Mouse (Mus musculus) hindbrain, embryonic 13.5 days (tissue): ENCODE results near the gene Capza1. TPM values are rescaled to one million over a fixed set of nuclear protein-coding genes. Genes with fewer than 3 reads are reported as not detected.
"Not testable (repeated sequence)": the region's sequence is repeated elsewhere in the genome, so short reads cannot be mapped to it uniquely, and the experiment has no call there.

Experiments
- ATAC-seq: fragments of 200-750 bp; cut with Nextera tagmentation; 2 replicates; pipeline ENCODE4 v1.8.0; 2017; ENCODE audit warnings: moderate TSS enrichment; ENCODE audit not compliant: low FRiP score
- H3K27ac ChIP-seq: fragments of 300-500 bp; sonication (generic); 2 replicates; pipeline ENCODE4 v1.5.1; 2015; ENCODE audit warnings: inconsistent platforms, mild to moderate bottlenecking, moderate library complexity
- H3K27me3 ChIP-seq: fragments of 300-500 bp; sonication (generic); 2 replicates; pipeline ENCODE4 v1.6.1; 2015; ENCODE audit warnings: mild to moderate bottlenecking, inconsistent platforms
- H3K36me3 ChIP-seq: fragments of 300-500 bp; sonication (generic); 2 replicates; pipeline ENCODE4 v1.6.1; 2015; ENCODE audit warnings: mild to moderate bottlenecking, inconsistent platforms
- H3K4me1 ChIP-seq: fragments of 300-500 bp; sonication (generic); replicated peaks from 2 replicates; pipeline ENCODE4 v1.6.1; 2015; ENCODE audit warnings: inconsistent platforms
- H3K4me2 ChIP-seq: fragments of 300-500 bp; sonication (generic); 2 replicates; pipeline ENCODE4 v1.6.1; 2015; ENCODE audit warnings: inconsistent platforms, mild to moderate bottlenecking, moderate library complexity
- H3K4me3 ChIP-seq: fragments of 300-500 bp; sonication (generic); 2 replicates; pipeline ENCODE4 v1.5.1; 2015; ENCODE audit warnings: mild to moderate bottlenecking, inconsistent platforms
- H3K9ac ChIP-seq: fragments of 300-500 bp; sonication (generic); 2 replicates; pipeline ENCODE4 v1.6.1; 2015; ENCODE audit warnings: mild to moderate bottlenecking, inconsistent platforms
- H3K9me3 ChIP-seq: fragments of 300-500 bp; sonication (generic); 2 replicates; pipeline ENCODE4 v1.6.1; 2016; ENCODE audit warnings: inconsistent platforms
- WGBS: fragments of 180-500 bp; shearing (Covaris S2); methylation state at CpG from one replicate; pipeline ENCODE4 v1.1.7; 2015; 5-methylcytosine and 5-hydroxymethylcytosine counted together
- polyA plus RNA-seq: library from polyadenylated mRNA; unstranded; fragments of >200 nt; fragmentation: Nextera tagmentation; extraction: Ambion mirVana; gene quantifications from 2 replicates; pipeline ENCODE4 v1.2.1, GENCODE M21; 2015

The Capza1 gene
- polyA plus RNA-seq, 1 experiment from 2014 or later, result 180 TPM

DNA sequence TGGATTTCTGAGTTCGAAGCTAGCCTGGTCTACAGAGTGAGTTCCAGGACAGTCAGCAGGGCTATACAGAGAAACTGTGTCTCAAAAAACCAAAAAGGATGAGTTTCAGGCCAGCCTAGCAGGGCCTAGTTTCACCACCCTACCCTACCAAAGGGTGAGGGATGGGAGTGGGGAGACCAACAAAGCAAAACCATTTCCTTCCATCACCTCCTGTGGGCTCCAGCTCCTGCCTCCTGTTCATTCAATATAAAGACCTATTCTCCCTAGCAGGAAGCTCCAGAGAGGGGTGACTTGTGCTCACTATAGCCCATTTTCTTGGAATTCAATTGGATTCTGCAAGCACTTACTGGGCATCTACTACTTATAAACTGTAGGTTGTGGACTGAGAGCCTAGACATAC lies 49.6 kb downstream of the Capza1 start:
- no peak overlapping the region for H3K9ac ChIP-seq
- H3K9me3 ChIP-seq, result no peaks in the 10 kb centered on the region
- peaks cover 18% of the 10 kb centered on the region for H3K4me1 ChIP-seq
- ATAC-seq, result no peak
- H3K4me3 ChIP-seq, result no peak overlapping the region
- H3K36me3 ChIP-seq, result no peaks in the 10 kb centered on the region
- no peak overlapping the region for H3K4me2 ChIP-seq
- H3K27ac ChIP-seq, result no peak overlapping the region
- 88% methylated on average over 1 of the region's 1 CpGs for WGBS
- H3K27me3 ChIP-seq, result no peaks in the 10 kb centered on the region

DNA sequence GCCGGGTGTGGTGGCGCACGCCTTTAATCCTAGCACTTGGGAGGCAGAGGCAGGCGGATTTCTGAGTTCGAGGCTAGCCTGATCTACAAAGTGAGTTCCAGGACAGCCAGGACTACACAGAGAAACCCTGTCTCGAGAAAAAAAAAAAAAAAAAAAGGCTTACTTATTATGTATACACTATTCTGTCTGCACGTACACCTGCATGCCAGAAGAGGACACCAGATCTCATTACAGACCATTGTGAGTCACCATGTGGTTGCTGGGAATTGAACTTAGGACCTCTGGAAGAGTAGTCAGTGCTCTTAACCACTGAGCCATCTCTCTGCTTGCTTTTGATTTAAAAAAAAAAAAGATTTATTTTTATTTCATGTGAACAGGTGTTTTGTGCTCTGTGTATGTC lies 51.1 kb downstream of the Capza1 start:
- not testable (repeated sequence) for H3K4me2 ChIP-seq, H3K9ac ChIP-seq, ATAC-seq, H3K27me3 ChIP-seq, H3K27ac ChIP-seq, H3K4me3 ChIP-seq, H3K36me3 ChIP-seq, H3K9me3 ChIP-seq
- WGBS, result 93% methylated on average over 7 of the region's 7 CpGs
- H3K4me1 ChIP-seq, result peaks cover 11% of the 10 kb centered on the region

DNA sequence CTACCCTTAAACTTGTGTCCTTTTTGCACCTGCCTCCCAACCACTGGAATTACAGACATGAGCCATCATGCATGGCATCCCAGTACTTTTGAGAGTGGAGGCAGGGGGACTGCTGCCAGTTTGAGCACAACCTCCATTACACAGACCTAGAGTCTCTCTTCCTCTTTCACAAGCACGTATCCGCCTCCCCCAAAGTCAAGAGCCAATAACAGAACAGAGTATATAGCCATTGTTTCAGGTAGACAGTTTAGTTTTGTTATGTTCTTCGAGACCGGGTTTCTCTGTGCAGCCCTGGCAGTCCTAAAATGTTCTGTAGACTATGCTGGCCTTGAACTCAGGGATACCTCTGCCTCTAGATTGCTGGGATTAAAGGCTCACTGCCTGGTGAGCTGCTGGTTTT lies 52.1 kb downstream of the Capza1 start:
- H3K4me1 ChIP-seq, result peaks cover 7% of the 10 kb centered on the region
- ATAC-seq, result no peak
- no peak overlapping the region for H3K4me2 ChIP-seq
- no peaks in the 10 kb centered on the region for H3K27me3 ChIP-seq
- H3K36me3 ChIP-seq, result no peaks in the 10 kb centered on the region
- no peaks in the 10 kb centered on the region for H3K9me3 ChIP-seq
- no peak overlapping the region for H3K9ac ChIP-seq
- WGBS, result 89% methylated on average over 4 of the region's 4 CpGs
- H3K27ac ChIP-seq, result no peak overlapping the region
- H3K4me3 ChIP-seq, result no peak overlapping the region

DNA sequence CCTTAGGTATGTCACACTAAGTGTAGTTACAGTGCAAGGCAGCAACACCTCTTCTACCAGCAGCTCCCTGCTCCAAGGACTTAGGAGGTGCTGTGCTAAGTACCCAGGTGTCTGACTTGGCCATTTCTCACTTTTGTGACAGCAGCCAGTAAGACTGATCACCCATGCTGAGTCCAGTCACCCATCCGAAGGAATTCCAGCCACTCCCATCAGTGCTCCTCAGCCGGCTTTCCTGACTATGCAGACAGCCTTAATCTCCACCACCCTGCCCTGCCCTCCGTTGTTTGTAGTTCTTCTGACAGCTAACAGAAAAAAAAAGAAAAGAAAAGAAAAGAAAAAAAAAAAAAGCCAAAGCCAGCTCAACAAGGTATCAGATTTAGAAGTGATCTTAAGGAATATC lies 52.6 kb downstream of the Capza1 start:
- no peak overlapping the region for H3K9ac ChIP-seq
- no peaks in the 10 kb centered on the region for H3K27me3 ChIP-seq
- ATAC-seq, result no peak
- H3K36me3 ChIP-seq, result no peaks in the 10 kb centered on the region
- no peaks in the 10 kb centered on the region for H3K9me3 ChIP-seq
- peaks cover 2% of the 10 kb centered on the region; the same call in 1 of the 2 replicates for H3K4me1 ChIP-seq
- H3K4me2 ChIP-seq, result no peak overlapping the region
- no peak overlapping the region for H3K4me3 ChIP-seq
- H3K27ac ChIP-seq, result no peak overlapping the region
- WGBS, result 31% methylated on average over 3 of the region's 3 CpGs

DNA sequence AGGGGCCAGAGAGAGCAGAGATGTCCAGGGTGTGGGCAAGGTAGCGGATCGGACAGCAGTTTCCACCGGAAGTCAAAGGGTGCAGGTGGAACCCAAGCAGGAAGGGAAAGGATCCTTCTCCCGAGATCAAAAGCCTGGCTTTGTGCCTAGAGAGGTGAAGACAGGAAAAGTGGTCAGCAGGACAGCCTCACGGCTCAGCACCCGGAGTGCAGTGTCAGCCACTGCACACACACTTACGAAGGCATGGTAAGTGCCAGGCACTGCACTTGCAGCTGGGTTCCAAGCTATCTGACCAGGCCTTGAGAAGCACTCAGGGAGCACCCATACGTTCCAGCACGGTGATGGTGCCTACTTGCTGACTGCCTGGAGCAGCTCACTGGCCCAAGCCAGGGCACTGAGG lies 58.8 kb downstream of the Capza1 start:
- no peaks in the 10 kb centered on the region for H3K9me3 ChIP-seq
- H3K4me1 ChIP-seq, result no peaks in the 10 kb centered on the region
- H3K27ac ChIP-seq, result no peak overlapping the region
- no peak overlapping the region for H3K4me2 ChIP-seq
- no peak overlapping the region for H3K9ac ChIP-seq
- 88% methylated on average over 9 of the region's 9 CpGs for WGBS
- ATAC-seq, result no peak
- H3K36me3 ChIP-seq, result peaks cover 12% of the 10 kb centered on the region; the same call in 1 of the 2 replicates
- no peaks in the 10 kb centered on the region for H3K27me3 ChIP-seq
- H3K4me3 ChIP-seq, result no peak overlapping the region

DNA sequence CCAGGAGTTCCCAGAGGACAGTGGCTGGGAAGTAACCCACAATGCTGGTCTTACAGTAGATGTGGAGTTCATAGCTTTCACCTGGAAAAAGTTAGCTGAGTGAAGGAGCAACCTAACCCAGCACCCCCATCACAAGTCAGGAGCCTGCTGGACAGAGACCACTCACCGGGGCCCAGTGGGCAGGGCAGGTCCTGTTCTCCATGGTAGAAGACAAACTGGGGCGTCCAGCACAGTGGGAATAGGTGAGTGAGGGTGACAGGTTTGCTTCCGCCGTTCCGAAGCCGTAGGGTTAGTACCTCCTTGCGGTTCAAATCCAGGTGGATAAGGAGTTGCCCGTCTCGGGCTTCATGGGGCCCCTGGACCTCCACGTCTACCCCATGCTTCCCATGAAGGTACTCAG lies 60.0 kb downstream of the Capza1 start:
- 96% methylated on average over 10 of the region's 10 CpGs for WGBS
- no peak for ATAC-seq
- no peaks in the 10 kb centered on the region for H3K9me3 ChIP-seq
- no peak overlapping the region for H3K27ac ChIP-seq
- no peaks in the 10 kb centered on the region for H3K4me1 ChIP-seq
- no peak overlapping the region for H3K9ac ChIP-seq
- no peak overlapping the region for H3K4me3 ChIP-seq
- no peak overlapping the region for H3K4me2 ChIP-seq
- no peaks in the 10 kb centered on the region for H3K27me3 ChIP-seq
- H3K36me3 ChIP-seq, result peaks cover 12% of the 10 kb centered on the region; the same call in 1 of the 2 replicates

DNA sequence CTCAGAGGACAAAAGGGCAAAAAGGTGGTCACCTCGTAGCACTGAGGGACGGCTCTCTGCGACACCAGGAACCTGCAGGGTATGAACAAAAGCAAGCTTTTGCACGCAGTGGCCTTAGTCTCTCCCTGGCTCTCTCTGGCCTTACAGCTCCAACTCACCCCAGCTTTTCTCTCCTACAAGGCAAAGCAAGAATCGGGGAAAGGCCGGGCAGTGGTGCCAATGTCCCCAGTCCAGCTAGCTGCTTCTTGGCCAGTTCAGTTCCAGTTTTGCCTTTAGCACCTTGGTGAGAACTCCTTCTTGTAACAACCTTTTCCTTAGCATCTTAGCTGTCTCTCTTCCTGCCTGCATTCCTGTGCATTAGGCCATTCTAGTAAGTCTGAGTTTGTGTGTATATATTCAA lies 62.8 kb downstream of the Capza1 start:
- Histone ChIP-seq H3K27me3 (no peaks in the 10 kb centered on the region), H3K27ac (no peak overlapping the region)
- WGBS, result 92% methylated on average over 6 of the region's 6 CpGs

DNA sequence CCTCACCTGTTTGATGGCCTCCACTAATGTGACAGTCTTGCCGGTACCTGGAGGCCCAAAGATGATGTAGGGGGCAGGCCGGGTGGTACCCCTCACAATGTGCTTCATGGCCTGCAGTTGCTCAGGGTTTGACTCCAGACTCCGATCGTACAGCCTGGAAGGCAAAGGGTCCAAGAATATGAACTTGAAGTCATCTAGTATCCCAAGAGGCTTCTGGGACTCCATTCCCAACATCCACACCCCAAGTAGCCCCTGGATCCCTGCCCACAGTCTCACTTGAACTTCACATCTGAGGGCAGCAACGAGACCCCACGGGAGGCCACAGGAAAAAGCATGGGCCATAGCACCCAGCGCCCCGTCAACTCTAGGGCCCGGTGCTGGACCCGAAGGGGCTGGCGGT lies 63.6 kb downstream of the Capza1 start:
- Histone ChIP-seq H3K4me1 (no peaks in the 10 kb centered on the region), H3K9ac (no peak overlapping the region), H3K9me3 (no peaks in the 10 kb centered on the region), H3K27me3 (no peaks in the 10 kb centered on the region), H3K27ac (no peak overlapping the region), H3K4me2 (no peak overlapping the region), H3K4me3 (no peak overlapping the region), H3K36me3 (peaks cover 22% of the 10 kb centered on the region; the same call in 1 of the 2 replicates)
- no peak for ATAC-seq
- WGBS, result 96% methylated on average over 11 of the region's 11 CpGs

More for the DNA sequence above, 62.8 kb downstream of the Capza1 start:
- Histone ChIP-seq H3K9me3 (no peaks in the 10 kb centered on the region), H3K9ac (no peak overlapping the region), H3K36me3 (peaks cover 21% of the 10 kb centered on the region; the same call in 1 of the 2 replicates), H3K4me2 (no peak overlapping the region), H3K4me3 (no peak overlapping the region), H3K4me1 (no peaks in the 10 kb centered on the region)
- no peak for ATAC-seq

DNA sequence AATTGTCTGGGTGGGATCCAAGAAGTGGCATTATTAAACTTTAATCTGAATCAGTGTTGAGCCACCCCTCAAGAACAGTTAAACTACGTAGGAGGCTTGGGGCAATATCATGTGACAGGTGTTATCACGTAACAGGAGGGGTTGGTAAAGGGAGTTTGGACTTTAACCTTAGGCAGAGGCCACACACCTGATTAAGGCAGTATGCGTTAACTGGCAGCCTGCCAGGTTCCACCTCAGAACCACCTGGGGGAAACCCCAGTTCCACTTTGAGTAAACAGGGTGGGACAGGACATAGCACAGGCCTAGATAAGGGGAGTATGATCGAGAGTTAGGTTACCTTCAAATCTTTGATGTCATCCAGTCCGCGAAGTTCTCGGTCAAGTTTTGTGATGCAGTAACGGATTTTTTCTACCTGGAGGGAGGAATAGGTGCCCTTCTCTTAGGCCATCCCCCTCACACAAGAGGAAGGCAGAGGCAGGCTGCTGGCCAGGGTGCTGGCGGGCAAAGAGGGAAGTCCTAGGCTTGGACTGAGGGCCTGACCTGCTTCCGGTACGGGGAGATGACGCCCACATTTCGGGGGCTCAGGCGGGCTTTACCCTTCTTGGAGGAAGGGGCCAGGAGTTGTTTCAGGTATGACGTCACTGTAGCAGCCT lies 67.7 kb downstream of the Capza1 start:
- Histone ChIP-seq H3K9me3 (no peaks in the 10 kb centered on the region), H3K4me2 (no peak overlapping the region), H3K4me1 (peaks cover 24% of the 10 kb centered on the region), H3K9ac (no peak overlapping the region), H3K4me3 (no peak overlapping the region), H3K27ac (no peak overlapping the region), H3K36me3 (peaks cover 24% of the 10 kb centered on the region), H3K27me3 (no peaks in the 10 kb centered on the region)
- 89% methylated on average over 15 of the region's 15 CpGs for WGBS
- ATAC-seq, result no peak

DNA sequence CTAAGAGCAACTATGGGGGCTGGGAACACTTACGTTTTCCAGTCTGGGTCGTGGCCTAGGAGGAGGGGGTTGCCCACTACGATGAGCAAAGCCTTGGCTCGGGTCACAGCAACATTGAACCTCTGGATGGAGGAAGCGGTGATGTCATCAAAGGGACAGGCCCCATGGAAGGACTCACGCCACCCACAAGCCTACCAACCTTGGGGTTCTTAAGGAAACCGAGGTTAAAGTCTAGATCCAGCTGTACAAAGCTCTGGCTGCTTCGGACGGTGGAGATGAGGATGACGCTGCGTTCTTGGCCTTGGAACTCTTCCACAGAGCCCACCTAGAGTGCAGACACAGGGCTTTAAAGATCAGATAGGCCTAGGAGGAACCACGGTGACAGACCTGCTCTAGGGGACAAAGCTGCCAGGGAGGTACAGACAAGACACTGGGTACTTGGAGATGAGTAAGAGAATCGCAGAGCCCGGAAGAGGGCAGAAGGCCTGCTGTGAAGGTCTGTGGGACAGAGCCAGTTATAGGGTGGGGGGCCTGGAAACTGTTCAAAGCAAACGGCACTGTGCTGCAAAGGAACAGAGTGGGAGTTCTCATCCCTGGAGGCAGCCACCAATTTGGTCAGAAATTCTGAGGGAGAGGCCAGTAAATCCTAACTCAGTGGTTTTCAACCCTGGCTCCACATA lies 68.5 kb downstream of the Capza1 start:
- Histone ChIP-seq H3K4me1 (peaks cover 28% of the 10 kb centered on the region), H3K9me3 (no peaks in the 10 kb centered on the region), H3K9ac (no peak overlapping the region), H3K4me3 (no peak overlapping the region), H3K27me3 (no peaks in the 10 kb centered on the region), H3K4me2 (no peak overlapping the region), H3K36me3 (peaks cover 21% of the 10 kb centered on the region), H3K27ac (no peak overlapping the region)
- WGBS, result 80% methylated on average over 15 of the region's 15 CpGs
- no peak for ATAC-seq

DNA sequence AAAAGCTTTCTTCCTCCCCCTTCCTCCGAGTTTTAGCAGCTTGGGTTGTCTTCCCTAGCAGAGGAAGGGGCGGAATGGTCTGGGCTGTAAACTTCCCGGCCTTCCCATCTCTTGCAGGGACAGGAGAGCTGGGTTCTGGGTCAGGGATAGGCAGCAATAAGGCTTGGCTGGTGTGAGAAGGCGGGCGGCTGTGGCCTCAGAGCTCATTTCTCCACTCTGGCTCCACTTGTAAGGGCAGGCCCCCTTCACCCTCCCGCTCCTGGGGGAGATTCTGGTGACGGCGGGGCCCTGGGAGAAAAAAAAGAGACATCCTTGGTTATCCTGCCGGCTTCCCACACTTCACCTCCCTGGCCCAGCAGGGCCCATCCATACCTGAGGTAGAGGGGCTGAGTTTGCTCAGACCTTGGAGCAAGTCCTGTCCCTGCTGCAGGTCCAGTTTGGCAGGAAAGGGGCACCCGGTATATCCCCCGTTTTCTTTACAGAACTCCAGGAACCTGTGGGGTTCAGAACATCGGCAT lies 69.3 kb downstream of the Capza1 start:
- no peak overlapping the region for H3K4me2 ChIP-seq
- no peak overlapping the region for H3K9ac ChIP-seq
- H3K4me3 ChIP-seq, result no peak overlapping the region
- peaks cover 31% of the 10 kb centered on the region for H3K4me1 ChIP-seq
- H3K27me3 ChIP-seq, result peaks cover 5% of the 10 kb centered on the region; the same call in 1 of the 2 replicates
- ATAC-seq, result no peak
- H3K27ac ChIP-seq, result peak overlapping the region; percentile 40; the same call in 1 of the 2 replicates
- no peaks in the 10 kb centered on the region for H3K9me3 ChIP-seq
- WGBS, result 77% methylated on average over 12 of the region's 12 CpGs
- peaks cover 18% of the 10 kb centered on the region for H3K36me3 ChIP-seq

DNA sequence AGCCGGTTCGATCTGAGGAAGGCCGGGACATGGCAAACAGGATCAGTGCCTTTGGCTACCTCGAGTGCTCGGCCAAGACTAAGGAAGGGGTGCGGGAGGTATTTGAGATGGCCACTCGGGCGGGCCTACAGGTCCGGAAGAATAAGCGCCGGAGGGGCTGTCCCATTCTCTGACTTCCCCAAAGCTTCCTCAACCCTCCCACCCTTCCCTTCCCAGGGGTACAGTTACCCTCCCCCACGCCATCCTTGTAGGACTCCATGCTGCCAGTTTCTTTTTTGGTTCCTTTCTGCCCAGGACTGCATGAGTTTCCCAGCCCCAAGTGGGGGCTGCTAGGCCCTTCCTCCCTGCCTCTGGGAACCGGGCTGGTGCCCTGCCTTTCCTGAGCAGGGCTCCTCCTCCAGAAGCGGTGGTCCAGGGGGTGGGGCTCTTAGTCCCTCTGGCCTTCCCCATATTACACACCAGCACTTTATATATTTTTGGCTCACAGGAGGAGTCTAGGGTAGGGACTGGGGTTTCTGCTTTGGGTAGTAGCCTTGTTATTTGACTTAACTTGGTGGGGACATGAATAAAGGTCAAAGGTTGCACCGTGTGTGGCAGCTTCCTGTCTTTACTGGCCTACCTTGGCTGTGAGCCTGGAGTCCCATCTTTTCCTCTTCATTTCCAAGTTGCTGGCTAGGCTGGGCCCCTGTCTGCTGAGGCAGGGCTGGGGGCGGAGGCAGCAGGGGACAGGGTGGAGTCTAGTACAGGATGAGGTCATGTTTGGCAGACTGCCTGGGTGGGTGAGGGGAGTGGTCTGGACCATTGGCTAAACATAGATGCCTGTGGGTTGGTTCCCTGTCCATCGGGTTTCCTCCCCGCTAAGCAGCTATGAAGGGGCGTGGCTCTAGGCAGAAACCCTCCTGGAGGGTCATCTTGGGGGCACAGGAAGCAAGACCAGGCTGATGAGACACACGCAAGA lies 70.2 kb downstream of the Capza1 start:
- no peaks in the 10 kb centered on the region for H3K9me3 ChIP-seq
- peaks cover 14% of the 10 kb centered on the region for H3K27me3 ChIP-seq
- H3K36me3 ChIP-seq, result peaks cover 18% of the 10 kb centered on the region
- H3K4me1 ChIP-seq, result peaks cover 39% of the 10 kb centered on the region
- 57% methylated on average over 20 of the region's 20 CpGs for WGBS
- H3K9ac ChIP-seq, result no peak overlapping the region
- ATAC-seq, result peak; percentile 86
- H3K27ac ChIP-seq, result peak overlapping the region; percentile 40
- no peak overlapping the region for H3K4me3 ChIP-seq
- no peak overlapping the region for H3K4me2 ChIP-seq
